Mouse (Mus musculus) gastrocnemius, adult 18-20 months (tissue): Measurements from ENCODE around the gene Gm49711. TPM values are rescaled to one million over a fixed set of nuclear protein-coding genes. Genes with fewer than 3 reads are reported as not detected.

ENCODE experiments used
- DNase-seq: peaks from one replicate; pipeline ENCODE4 v3.0.0; 2021; ENCODE audit warnings: low spot score
- total RNA-seq, 2 experiments: library from RNA; stranded (reverse); gene quantifications; 2 replicates each; pipeline ENCODE4 v1.2.3; 2021

Gm49711 gene
- total RNA-seq, 2 experiments from 2014 or later, result not detected

- DNase-seq, result no peak
Observed at GRCm38 (mm10) chr16:92119013-92119515, 60.9 kb downstream of the Gm49711 start.

- no peak for DNase-seq
Observed at GRCm38 (mm10) chr16:92120899-92121531, 62.9 kb downstream of the Gm49711 start.

DNA sequence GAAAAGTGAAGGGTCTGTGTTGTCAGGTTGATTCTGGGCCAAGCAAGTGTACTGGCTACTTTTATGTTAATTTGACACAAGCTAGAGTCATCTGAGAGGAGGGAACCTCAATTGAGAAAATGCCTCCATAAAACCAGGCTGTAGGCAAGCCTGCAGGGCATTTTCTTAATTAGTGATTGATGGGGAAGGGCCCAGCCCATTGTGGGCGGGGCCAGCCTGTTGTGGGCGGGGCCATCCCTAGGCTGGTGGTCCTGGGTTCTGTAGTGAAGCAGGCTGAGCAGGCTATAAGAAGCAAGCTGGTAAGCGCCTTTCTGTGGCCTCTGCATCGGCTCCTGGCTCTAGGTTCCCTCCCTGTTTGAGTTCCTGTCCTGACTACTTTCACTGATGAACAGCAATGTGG lies 69.1 kb downstream of the Gm49711 start:
- no peak for DNase-seq

DNA sequence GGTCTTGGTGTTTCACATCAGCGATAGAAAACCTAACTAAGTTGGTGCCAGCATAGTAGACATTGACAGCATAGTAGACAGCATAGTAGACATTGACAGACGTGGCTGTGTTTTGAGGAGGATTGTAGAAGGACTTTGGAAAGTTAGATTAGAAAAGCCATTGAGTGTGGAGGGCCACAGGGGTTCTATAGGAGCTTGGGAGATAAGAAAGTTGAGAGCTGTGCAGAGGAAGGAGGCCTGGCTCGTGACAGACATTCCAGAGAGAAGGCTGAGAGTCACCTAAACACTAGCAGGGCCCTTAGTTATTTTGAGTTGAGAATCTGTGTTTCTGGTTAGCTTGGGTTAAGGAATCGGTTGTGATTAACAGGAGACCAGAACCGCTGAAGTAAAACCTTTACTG lies 69.5 kb downstream of the Gm49711 start:
- DNase-seq, result no peak

GRCm38 (mm10) chr16:92129843-92130242 lies 71.7 kb downstream of the Gm49711 start:
- no peak for DNase-seq

GRCm38 (mm10) chr16:92132511-92132910 lies 74.4 kb downstream of the Gm49711 start:
- no peak for DNase-seq

DNA sequence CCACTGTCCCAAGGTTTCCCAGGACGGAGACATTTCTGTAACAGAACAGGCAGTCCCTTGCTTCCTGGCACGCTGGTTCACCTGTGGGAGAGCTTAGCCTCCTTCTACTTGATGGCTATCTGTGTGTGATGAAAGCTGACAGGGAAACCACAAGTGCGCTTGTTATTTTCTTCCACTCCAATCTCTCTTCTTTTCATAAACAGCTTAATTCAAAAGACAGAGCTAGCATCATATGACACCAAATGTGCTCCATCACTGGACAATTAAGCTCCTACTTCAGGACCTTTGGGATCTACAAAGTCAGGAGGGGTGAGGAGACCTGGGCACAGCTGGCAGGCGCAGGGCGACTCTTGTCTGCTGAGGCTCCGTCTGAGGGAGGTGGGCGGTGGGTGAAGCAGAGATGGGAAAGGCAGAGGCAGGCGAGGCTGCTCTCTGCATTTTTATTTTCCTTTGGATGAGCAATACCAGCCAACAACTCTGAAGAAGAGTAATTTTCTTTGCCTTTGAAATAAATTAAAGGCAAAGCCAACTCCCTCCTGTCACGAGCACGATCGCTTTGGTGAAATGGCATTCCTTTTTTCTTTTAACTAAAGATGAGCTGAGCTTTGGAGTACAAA lies 76.1 kb downstream of the Gm49711 start:
- no peak for DNase-seq

DNA sequence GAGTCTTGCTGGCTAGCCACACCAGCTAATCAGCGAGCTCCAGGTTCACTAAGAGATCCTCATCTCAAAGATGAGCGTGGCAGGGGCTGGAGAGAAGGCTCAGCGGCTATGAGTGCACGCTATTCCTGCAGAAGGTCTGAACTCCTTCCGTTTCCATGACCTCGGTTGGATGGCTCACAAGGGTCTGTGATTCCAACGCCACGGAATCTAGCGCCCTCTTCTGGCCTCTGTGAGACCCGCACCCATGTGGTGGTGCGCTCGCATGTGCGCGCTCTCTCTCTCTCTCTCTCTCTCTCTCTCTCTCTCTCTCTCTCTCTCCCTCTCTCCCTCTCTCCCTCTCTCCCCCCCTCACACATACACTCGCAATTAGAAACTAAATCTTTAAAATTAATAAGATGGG lies 78.2 kb downstream of the Gm49711 start:
- DNase-seq, result no peak

DNA sequence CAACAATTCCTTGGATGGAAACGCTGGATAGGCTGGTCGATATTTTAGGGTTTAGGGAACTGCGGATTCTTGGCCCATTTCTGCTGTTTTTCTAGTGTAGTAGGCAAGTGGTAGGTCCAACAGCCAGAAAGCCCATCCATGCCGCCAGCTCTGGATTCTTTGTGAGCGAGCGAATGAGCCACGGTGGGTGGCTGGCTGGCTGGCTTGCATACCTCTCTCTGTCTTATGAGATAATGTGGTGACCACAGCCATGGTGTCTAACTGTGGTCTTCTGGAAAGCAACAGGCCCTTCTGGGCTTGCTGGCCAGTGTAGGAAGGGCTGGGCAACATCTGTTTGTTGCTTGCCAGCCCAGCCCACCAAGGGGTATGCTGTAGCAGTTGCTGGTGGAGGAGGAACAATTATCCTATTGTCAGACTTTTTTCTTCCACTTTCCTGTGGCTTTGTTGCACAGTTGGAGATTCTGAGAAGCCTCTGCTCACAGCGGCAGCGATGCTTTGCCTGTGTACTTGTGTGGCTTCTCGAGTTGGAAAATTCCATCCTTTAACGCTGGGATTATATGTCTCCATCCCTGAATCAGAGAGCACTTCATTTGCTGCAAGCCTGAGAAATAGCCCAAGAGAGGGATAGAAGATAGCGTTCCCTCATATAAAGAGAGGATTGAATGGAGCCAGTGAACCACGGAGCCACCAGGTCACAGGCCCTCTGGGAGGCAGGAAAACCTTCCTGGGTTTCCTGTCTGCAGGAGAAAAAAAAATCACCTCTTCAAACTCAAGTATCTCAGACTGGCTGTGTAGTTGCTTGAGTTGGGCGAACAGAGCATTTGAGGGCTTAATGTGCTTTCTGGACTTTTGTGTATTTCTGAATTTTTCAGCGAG lies 81.5 kb downstream of the Gm49711 start:
- DNase-seq, result no peak

DNA sequence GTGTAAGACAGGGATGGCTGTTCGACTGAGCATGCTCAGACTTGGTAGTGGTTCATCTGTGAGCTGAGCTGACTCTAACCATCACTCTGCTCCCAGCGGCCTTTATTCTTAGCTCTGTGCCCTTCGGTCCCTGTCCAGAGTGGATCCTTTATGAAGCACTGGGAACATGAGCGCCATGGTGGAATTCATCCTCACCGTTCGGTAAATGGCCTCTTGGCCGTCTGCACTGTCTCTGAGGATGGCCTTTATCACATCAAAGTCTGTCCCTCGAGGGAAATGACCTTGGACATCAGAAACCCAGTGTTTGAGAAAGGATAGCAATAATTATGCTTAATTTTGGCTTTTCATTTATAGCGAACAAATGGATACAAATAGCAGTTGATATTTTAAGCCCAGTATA lies 82.2 kb downstream of the Gm49711 start:
- no peak for DNase-seq

DNA sequence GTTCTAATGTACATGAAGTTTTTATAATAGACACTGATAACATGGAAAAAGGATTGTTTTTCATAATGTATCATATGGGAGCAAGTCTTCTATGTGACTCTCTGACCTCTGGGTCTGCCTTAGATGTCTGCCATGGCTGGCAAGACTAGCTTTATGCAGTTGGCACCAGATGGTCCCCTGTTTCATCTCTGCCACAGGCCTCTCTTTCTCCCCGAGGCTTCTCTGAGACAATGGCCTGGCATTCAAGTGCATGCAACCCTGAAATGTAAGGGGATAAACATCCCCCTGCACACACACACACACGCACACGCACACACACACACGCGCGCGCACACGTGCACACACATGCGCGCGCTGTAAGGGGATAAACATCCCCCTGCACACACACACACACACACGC lies 82.9 kb downstream of the Gm49711 start:
- DNase-seq, result no peak

- DNase-seq, result no peak
Observed at GRCm38 (mm10) chr16:92142426-92143012, 84.4 kb downstream of the Gm49711 start.

DNA sequence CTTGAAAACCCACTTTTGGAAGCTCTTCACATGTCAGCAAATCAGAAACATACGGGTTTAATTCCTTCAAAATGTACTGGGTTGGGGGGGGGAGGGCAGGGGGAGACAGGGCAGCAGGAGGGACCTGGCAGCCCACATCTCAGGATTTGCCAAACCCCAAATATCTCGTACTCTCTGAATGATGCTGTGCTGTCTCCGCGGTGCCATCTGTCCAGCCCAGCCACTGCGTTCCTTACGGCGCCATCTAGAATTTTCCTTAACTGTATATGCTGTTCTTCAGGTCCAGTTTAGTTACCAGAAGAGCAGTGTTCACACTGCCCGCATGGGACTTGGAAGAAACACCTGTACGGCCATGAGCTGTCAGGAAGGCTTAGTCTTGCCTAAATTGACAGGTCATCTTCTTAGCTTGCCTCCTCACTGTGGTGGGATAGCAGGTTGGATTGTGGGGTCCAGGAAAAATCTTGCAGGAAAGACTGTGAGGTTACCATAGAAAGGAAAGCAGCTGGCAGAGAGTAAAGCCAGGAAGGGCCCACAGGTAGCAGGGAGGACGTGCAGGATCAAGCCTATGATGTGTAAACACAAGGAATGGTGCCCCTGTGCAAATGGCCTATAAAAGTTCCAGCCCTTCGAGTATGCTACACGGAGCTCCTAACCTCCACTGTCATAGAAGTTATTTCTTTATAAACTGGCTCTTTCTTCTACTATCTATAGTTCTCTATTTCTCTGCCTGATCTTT lies 89.7 kb downstream of the Gm49711 start:
- DNase-seq, result no peak

- DNase-seq, result no peak
Observed at GRCm38 (mm10) chr16:92148367-92148728, 90.2 kb downstream of the Gm49711 start.

DNA sequence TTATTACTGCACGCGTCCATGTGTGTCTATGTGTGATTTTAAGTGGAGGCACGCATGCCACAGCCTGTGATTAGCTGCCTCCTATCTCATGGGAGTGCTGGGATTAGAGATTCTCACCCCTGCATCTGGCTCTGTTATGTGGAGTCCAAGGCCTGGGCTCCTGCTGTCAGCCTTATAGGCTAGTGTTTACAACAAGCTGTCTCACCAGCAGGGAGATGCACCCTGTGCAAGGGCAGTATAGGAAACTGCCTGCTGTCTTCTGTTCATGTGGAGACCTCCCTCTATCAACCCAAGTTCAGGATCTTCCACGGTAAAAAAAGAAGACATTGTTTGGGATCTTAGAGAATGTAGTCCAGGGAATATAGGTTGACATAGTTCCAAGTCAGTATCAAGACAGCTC lies 92.9 kb downstream of the Gm49711 start:
- no peak for DNase-seq

- DNase-seq, result no peak
Observed at GRCm38 (mm10) chr16:92158021-92158455, 99.9 kb downstream of the Gm49711 start.

- DNase-seq, result peak; percentile 32
Observed at GRCm38 (mm10) chr16:92158461-92159091, 100.5 kb downstream of the Gm49711 start.

DNA sequence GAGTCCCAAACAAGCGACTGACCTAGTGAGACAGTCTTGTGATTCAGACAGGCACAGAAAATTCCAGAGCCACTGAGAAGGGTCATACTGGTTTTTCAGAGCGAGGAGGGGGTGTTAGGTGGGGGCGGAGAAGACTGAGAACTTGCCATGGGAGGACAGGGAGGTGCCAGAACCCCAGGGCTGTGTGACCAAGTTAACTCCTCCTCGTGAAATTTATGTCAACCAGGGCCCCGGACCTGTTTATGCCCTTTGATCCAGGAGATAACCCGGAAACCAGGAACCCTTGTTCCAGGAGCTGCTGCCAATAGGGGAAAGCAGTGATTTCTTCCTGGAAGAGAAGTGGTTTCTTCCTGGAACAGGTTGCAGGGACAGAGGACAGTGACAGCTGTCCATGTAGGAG lies 101.0 kb downstream of the Gm49711 start:
- no peak for DNase-seq

DNA sequence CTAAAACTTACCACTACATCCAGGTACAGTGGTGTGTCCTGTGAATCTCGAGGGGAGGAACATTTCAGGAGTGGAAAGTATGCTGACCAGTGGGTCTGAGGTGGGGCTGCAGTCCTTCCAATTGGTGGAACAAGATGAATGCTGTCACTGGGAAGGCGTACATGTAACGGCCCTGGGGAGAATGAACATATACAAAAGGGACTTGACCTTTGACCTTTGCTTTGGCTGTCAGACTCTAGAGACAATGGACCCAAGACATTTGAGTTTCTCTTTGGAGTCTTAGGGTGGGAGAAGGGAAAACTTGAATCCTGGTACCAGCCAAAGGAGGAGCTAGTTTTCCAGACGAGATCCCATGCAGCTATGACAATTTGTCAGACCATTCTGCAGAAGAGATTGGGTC lies 104.2 kb downstream of the Gm49711 start:
- no peak for DNase-seq

- DNase-seq, result no peak
Observed at GRCm38 (mm10) chr16:92163545-92163944, 105.4 kb downstream of the Gm49711 start.

GRCm38 (mm10) chr16:92176052-92176451 lies 117.9 kb downstream of the Gm49711 start:
- no peak for DNase-seq
